Mouse (Mus musculus) lung, embryonic 16.5 days (tissue): ENCODE data around the gene Tnfrsf14. TPM values are rescaled to one million over a fixed set of nuclear protein-coding genes. Genes with fewer than 3 reads are reported as not detected.

Source experiments
- ATAC-seq: fragments of 200-750 bp; cut with Nextera tagmentation; 2 replicates; pipeline ENCODE4 v1.8.0; 2017; ENCODE audit warnings: low read depth, mild to moderate bottlenecking, moderate library complexity
- H3K27ac ChIP-seq: fragments of 300-500 bp; sonication (generic); 2 replicates; pipeline ENCODE4 v1.5.1; 2014; ENCODE audit warnings: mild to moderate bottlenecking, control low read depth, low read length
- H3K27me3 ChIP-seq: fragments of 300-500 bp; sonication (generic); 2 replicates; pipeline ENCODE4 v1.6.1; 2014; ENCODE audit warnings: low read depth, low read length, mixed read lengths; ENCODE audit not compliant: control insufficient read depth, insufficient read depth
- H3K36me3 ChIP-seq: fragments of 300-500 bp; sonication (generic); 2 replicates; pipeline ENCODE4 v1.6.1; 2014; ENCODE audit warnings: low read length; ENCODE audit not compliant: control insufficient read depth, insufficient read depth
- H3K4me1 ChIP-seq: fragments of 300-500 bp; sonication (generic); replicated peaks from 2 replicates; pipeline ENCODE4 v1.6.1; 2014; ENCODE audit warnings: low read length, mixed read lengths; ENCODE audit not compliant: control insufficient read depth, insufficient read depth
- H3K4me2 ChIP-seq: fragments of 300-500 bp; sonication (generic); 2 replicates; pipeline ENCODE4 v1.6.1; 2014; ENCODE audit warnings: low read depth, low read length, control low read depth
- H3K4me3 ChIP-seq: fragments of 300-500 bp; sonication (generic); 2 replicates; pipeline ENCODE4 v1.5.1; 2014; ENCODE audit warnings: mild to moderate bottlenecking, low read length, control low read depth
- H3K9ac ChIP-seq: fragments of 300-500 bp; sonication (generic); 2 replicates; pipeline ENCODE4 v1.6.1; 2014; ENCODE audit warnings: low read length, control low read depth
- H3K9me3 ChIP-seq: fragments of 300-500 bp; sonication (generic); 2 replicates; pipeline ENCODE4 v1.6.1; 2016; ENCODE audit warnings: low read length; ENCODE audit not compliant: control insufficient read depth
- WGBS: fragments of 180-500 bp; shearing (Covaris S2); extraction: QIAGEN DNeasy Blood & Tissue Kit; methylation state at CpG from one replicate; pipeline ENCODE4 v1.1.7; 2014; 5-methylcytosine and 5-hydroxymethylcytosine counted together
- polyA plus RNA-seq: library from polyadenylated mRNA; unstranded; fragments of >200 nt; fragmentation: Nextera tagmentation; extraction: Ambion mirVana; gene quantifications from 2 replicates; pipeline ENCODE4 v1.2.1, GENCODE M21; 2015

Tnfrsf14 gene
- polyA plus RNA-seq, 1 experiment from 2014 or later = 1.7 TPM

DNA sequence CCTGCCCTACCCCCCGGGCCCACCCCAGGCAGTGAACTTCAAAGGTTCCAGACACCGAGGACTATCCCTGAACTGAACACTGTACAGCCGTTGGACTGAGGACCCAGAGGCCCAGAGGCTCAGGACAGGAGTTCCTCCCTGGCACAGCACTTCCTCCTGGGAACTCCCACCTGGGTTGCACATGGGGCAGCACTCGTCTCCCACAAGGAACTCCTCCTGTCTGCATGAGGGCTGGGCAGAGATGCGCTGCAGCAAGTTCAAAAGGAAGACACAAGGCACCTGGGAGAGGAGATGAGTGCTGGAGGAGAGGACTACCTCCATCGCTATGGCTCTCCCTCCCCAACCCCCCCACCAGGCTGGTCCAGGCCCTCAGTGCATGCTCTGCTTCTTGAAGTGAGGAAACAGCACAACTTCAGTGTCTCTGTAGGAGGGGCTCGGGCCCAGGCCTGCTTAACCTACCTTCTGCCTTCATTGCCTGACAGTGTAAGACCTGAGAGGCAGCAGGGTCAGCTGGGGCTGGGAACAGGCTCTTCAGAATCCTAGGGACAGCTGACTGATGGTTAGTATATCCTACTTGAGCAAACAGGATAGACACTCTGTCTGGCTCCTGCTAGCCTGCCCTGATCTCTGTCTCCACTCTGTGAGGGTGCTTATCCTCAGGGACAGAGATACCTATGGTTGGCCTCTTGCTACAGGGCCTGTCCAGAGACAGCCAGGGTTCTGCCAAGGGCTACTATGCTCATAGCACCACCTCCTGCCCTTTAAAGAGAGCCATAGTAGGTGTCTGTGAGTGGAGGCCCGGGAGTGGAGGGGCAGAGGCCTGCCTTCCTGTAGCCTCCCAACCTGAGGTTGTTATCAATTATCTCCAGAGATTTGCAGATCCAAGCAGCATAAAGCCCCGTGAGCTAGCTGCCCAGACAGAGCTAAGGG is 1.1 kb downstream of the Tnfrsf14 start:
- Histone ChIP-seq H3K9ac (peak overlapping the region; percentile 55), H3K27ac (peak overlapping the region; percentile 56), H3K4me2 (peak overlapping the region; percentile 50), H3K36me3 (no peaks in the 10 kb centered on the region), H3K9me3 (no peaks in the 10 kb centered on the region), H3K27me3 (no peaks in the 10 kb centered on the region), H3K4me1 (peaks cover 13% of the 10 kb centered on the region), H3K4me3 (peak overlapping the region; percentile 32)
- 53% methylated on average over 9 of the region's 9 CpGs for WGBS
- ATAC-seq = peak; percentile 1; the same call in 1 of the 2 replicates

DNA sequence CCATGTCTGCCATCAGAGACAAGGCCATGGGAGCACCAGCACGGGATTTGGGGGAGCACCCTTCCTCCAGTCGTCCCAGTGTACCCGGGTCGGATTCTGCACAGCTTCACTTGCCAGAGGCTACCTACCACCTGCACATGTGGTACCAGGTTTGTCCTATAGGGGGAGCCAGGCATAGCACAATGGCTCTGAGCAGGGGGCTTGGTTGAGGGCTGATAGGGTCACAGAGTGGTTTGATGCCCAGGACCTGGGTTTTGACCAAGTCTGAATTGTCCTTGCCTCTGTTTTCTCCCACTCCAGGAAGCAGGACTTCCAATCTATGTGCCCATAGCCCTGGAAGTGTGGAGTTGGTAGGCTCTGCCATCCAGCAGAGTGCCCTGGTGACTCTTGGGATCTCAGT is 3.0 kb downstream of the Tnfrsf14 start:
- no peak for ATAC-seq
- 52% methylated on average over 4 of the region's 4 CpGs for WGBS
- Histone ChIP-seq H3K36me3 (no peaks in the 10 kb centered on the region), H3K9ac (no peak overlapping the region), H3K27ac (no peak overlapping the region), H3K27me3 (no peaks in the 10 kb centered on the region), H3K4me3 (no peak overlapping the region), H3K9me3 (no peaks in the 10 kb centered on the region), H3K4me2 (no peak overlapping the region), H3K4me1 (peaks cover 13% of the 10 kb centered on the region)

DNA sequence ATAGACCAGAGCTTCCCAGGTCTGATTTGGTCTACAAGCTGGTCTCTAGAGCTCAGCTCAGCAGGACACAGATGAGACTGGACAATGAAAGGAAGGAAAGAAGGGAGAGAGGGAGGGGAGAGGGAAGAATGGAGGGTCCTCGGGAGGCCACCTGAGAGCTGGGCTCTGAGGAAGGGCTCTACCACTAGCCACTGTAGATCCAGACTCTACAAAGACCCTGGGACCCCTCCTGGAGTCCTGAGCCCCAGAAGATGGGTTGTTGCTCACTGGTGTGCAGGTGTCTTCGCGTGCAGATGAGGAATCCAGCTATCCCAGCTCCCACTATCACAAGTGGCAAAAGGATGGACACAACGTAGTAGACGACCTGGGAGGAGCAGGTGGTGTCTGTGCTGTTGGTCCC is 5.4 kb downstream of the Tnfrsf14 start:
- Histone ChIP-seq H3K27me3 (no peaks in the 10 kb centered on the region), H3K9me3 (no peaks in the 10 kb centered on the region), H3K9ac (no peak overlapping the region), H3K27ac (no peak overlapping the region), H3K36me3 (no peaks in the 10 kb centered on the region), H3K4me3 (no peak overlapping the region), H3K4me2 (no peak overlapping the region), H3K4me1 (peaks cover 7% of the 10 kb centered on the region; the same call in 1 of the 2 replicates)
- WGBS = 75% methylated on average over 5 of the region's 5 CpGs
- ATAC-seq = no peak

DNA sequence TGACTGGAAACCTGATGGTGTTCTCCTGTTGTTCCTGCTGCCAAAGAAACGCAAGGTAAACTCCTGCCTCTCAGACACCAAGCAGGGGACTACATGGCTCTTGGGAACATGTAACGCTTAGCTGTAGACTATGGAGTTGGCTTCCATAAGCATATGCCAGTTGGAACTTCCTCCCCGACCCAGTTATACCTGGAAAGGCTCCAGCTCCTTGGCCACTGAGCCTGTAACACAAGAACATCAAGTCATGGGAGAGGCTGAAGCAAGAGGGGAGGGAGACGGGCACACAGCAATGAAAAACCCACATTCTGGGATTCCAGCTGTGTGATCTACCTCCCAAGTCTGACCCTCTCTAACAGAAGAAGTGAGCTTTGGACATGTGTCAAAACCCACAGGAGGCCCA is 6.1 kb downstream of the Tnfrsf14 start:
- no peak overlapping the region for H3K4me2 ChIP-seq
- no peak for ATAC-seq
- 69% methylated on average over 4 of the region's 4 CpGs for WGBS
- no peaks in the 10 kb centered on the region for H3K27me3 ChIP-seq
- no peak overlapping the region for H3K27ac ChIP-seq
- H3K4me1 ChIP-seq = peaks cover 3% of the 10 kb centered on the region; the same call in 1 of the 2 replicates
- H3K9ac ChIP-seq = no peak overlapping the region
- H3K4me3 ChIP-seq = no peak overlapping the region
- no peaks in the 10 kb centered on the region for H3K9me3 ChIP-seq
- no peaks in the 10 kb centered on the region for H3K36me3 ChIP-seq

DNA sequence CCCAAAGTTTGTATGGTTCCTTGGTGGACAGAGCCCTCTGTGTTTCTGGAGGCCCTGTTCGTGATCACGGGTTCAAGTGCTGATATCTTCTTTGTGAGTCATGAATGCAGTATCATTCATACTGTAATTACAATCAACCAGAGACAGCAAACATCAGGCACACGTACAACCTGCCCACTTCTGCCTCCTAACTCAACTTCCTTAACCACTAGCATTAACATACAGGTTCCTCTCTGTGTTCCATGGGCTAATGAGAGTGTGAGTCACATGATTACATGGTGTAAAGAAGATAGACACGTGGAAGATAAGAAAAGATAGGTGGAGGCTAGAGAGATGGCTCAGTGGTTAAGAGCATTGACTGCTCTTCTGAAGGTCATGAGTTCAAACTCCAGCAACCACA is 11.7 kb downstream of the Tnfrsf14 start:
- Histone ChIP-seq H3K36me3 (no peaks in the 10 kb centered on the region), H3K27me3 (no peaks in the 10 kb centered on the region), H3K4me2 (no peak overlapping the region), H3K4me1 (0 out of 2 replicates have a peak, but pooled peaks cover under 1% of the 10 kb centered on the region), H3K9me3 (no peaks in the 10 kb centered on the region), H3K27ac (no peak overlapping the region), H3K9ac (no peak overlapping the region), H3K4me3 (no peak overlapping the region)
- ATAC-seq = no peak
- WGBS = 79% methylated on average over 4 of the region's 4 CpGs

DNA sequence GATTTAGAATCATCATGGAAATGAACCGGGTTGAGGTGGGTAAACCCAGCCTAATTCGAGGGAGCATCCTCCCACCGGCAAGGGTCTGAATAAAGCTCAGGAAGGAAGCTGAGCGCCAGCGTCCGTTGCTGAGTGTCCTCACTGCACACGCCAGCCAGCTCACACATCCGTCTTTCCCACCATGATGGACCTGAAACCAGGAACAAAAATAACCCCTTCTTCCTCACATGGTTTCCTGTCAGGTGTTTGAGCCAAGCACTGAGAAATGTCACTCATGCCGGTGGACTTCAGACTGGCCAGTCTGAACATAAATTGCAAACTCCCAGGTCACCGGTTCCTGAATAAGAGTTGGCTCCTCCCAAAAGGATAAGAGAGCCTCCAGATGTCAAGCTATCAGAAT is 13.1 kb downstream of the Tnfrsf14 start:
- H3K27ac ChIP-seq = no peak overlapping the region
- no peak overlapping the region for H3K4me2 ChIP-seq
- H3K36me3 ChIP-seq = no peaks in the 10 kb centered on the region
- WGBS = 66% methylated on average over 10 of the region's 10 CpGs
- no peaks in the 10 kb centered on the region for H3K27me3 ChIP-seq
- no peaks in the 10 kb centered on the region for H3K9me3 ChIP-seq
- H3K9ac ChIP-seq = no peak overlapping the region
- no peak overlapping the region for H3K4me3 ChIP-seq
- no peak for ATAC-seq
- peaks cover 10% of the 10 kb centered on the region for H3K4me1 ChIP-seq

DNA sequence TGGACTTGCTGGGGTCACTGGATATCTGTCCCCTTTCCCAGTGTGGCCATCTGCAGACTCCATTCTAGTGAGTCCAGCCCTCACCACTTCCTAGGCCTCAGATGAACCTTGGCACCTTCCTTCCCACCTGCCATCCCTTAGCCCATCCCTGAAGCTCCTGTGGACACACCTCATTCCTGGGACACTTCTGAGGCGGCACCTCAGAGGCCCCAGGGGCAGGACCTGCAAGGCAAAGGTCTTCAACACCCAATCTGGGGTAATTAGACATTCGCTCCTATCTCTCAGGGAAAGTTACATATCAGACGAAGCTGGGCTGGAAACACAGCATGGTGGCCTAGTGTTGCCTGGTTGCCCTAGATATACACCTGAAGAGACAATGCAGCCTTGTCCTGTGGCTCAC is 13.7 kb downstream of the Tnfrsf14 start:
- H3K4me1 ChIP-seq = peaks cover 10% of the 10 kb centered on the region
- H3K27me3 ChIP-seq = no peaks in the 10 kb centered on the region
- no peak for ATAC-seq
- H3K27ac ChIP-seq = no peak overlapping the region
- no peaks in the 10 kb centered on the region for H3K9me3 ChIP-seq
- H3K4me3 ChIP-seq = no peak overlapping the region
- no peaks in the 10 kb centered on the region for H3K36me3 ChIP-seq
- H3K4me2 ChIP-seq = no peak overlapping the region
- 67% methylated on average over 3 of the region's 3 CpGs for WGBS
- H3K9ac ChIP-seq = no peak overlapping the region

DNA sequence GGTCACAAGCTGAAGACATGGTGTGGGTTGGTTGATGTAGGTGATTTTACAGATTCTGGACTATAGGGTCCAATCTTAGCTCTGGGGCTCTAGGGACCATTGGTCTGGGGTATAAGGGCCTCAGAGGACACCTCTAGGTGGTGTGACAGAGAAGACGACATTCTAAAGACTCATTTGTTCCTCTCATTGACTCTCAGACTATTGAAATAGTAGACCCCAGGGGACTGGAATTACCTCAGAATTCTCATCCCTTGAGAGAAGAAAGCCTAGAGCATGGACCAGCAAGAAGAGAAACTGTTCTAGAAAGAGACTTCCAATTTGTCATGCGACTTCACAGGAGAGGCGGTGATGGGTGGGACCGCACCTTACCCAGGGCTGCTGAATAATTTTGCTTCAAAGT is 14.1 kb downstream of the Tnfrsf14 start:
- Histone ChIP-seq H3K4me1 (peaks cover 10% of the 10 kb centered on the region), H3K27me3 (no peaks in the 10 kb centered on the region), H3K9ac (no peak overlapping the region), H3K4me2 (no peak overlapping the region), H3K27ac (no peak overlapping the region), H3K36me3 (no peaks in the 10 kb centered on the region), H3K9me3 (no peaks in the 10 kb centered on the region), H3K4me3 (no peak overlapping the region)
- WGBS = 94% methylated on average over 4 of the region's 4 CpGs
- no peak for ATAC-seq

DNA sequence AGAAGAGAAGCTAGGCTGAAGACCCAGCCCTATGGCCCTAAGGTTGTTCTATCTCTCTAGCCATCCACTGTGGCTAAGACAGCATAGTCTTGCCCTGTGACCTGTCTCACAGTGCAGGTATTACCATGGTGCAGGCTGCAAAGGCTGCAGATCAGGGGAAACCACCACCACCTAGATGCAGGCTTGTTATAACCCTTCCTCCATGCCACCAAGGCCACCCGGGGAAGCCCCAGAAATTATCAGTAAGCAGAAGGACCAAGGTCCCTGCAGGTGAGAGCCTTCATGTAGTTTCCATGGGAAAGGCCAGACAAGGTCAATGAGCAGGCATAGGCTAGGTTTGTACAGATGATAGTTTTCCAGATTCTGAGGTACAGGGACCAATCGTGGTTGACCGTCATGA is 14.5 kb downstream of the Tnfrsf14 start:
- WGBS = 92% methylated on average over 3 of the region's 3 CpGs
- peaks cover 10% of the 10 kb centered on the region for H3K4me1 ChIP-seq
- H3K9me3 ChIP-seq = no peaks in the 10 kb centered on the region
- H3K4me2 ChIP-seq = no peak overlapping the region
- no peak overlapping the region for H3K4me3 ChIP-seq
- no peak overlapping the region for H3K27ac ChIP-seq
- H3K36me3 ChIP-seq = no peaks in the 10 kb centered on the region
- no peaks in the 10 kb centered on the region for H3K27me3 ChIP-seq
- ATAC-seq = no peak
- no peak overlapping the region for H3K9ac ChIP-seq
